Mouse (Mus musculus) adrenal gland, postnatal 25 days (tissue): ENCODE data around the gene Eif1ad. TPM values are rescaled to one million over a fixed set of nuclear protein-coding genes. Genes with fewer than 3 reads are reported as not detected.
"Not testable (repeated sequence)": the region's sequence is repeated elsewhere in the genome, so short reads cannot be mapped to it uniquely, and the experiment has no call there.

Source experiments
- DNase-seq: peaks from one replicate; pipeline ENCODE4 v3.0.0; 2021; ENCODE audit warnings: mixed read lengths
- long read RNA-seq: library from polyadenylated mRNA; stranded (forward); transcript quantifications from one replicate; pipeline ENCODE4 v2.0.0, GENCODE M21; 2021
- total RNA-seq: library from RNA; stranded (reverse); gene quantifications from 2 replicates; pipeline ENCODE4 v1.2.3, GENCODE M21; 2021

Eif1ad gene
- 25.0 and 25.1 TPM in 2 replicates for total RNA-seq
- long read RNA-seq, transcript Eif1ad-201 (6 exons, 2,556 nt) = major isoform, 26 of 34 reads
- long read RNA-seq, partial matches to known transcripts = 5 of 34 reads
- long read RNA-seq, other reads (novel, unspliced or antisense) = 3 of 34 reads

DNA sequence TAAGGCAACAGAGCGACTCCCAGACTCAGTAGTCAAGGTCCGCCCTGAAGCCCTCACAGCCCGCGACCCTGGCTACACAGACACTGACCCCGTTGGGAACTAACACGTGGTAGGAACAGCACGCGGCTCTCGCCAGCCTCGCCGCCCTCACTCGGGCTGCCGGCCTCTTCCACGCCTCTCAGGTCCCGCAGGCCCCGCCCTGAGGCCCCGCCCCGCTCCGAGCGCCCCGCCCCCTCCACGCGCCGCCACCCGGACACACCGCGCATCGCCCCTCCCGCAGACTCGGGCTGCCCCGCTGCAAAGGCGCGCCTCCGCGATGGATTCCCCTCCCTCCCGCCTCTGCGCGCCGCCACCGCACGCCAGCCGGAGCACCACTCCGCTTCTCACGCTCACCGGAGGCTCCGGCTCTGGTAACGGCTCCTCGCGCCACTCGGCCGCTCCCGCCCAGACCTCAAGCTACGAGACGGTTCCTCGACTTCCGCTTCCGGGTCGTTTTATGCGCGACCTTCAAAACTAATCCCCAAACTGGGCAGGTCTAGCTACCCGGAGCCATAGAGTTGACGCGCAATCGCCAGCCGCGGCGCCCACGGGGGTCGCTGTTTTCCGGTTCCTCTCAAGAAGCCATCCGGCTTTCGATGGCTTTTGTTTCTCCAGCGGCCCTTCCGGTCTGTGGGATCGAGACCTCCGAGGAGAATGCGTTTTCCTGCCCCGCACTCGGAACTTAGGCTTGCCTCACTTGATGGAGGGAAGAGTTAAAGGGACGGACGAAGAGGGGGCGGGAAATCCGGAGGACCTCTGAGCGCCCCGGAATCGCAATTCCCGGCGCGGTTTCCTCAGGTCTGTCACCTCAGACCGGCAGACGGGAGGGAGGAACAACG is at the start of gene Eif1ad:
Eif1ad (plus strand) TSS at position 567 of the 878 bp plus-strand sequence.
- peak; percentile 91 for DNase-seq

DNA sequence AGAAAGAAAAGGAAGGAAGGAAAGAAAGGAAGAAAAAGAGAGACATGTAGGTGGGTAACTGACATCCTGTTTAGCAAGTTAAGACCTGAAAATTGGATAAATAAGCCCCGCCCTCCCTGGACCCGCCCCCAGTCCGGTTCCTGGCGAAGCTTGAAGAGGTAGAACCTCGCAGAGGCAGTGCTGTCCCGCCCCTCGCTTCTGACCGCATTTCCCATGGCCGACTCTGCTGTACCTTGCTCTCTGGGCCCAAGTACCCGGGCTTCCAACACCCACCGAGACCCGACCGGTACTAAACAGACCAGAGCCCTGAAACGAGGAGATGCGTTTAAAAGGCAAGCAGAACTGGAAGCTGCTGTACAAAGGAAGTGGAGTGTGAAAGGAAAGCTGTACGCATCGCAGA is 42.7 kb upstream of the Eif1ad start:
- DNase-seq = no peak

GRCm38 (mm10) chr19:5327970-5328369 is 38.6 kb upstream of the Eif1ad start:
- no peak for DNase-seq

- DNase-seq = no peak
These were observed 31.8 kb upstream of the Eif1ad start for GRCm38 (mm10) chr19:5334741-5335140.

GRCm38 (mm10) chr19:5335441-5335840 is 31.1 kb upstream of the Eif1ad start, which contains the start of gene Catsper1:
Gene Catsper1, plus strand, starts transcription at chr19:5335741.
- no peak for DNase-seq

GRCm38 (mm10) chr19:5337975-5338374 is 28.6 kb upstream of the Eif1ad start:
- DNase-seq = peak; percentile 75

DNA sequence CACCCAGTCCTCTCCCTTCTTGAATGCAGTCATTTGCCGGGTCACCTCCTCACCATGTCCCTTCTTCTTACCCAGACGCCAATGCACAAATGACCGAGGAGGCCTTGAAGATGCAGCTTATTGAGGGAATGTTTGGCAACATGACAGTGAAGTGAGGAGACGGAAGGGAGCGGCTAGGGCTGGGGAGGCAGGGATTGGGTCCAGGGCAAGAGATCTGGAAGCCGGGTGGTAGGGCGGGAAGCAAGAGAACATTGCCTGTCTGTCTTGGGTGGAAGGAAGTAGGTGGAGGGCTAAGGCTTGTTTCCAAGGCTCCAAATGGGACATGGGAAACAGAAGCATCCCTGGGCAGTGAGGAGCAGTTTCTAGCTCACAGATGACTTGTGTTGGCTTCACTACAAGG is 25.2 kb upstream of the Eif1ad start:
- DNase-seq = no peak

GRCm38 (mm10) chr19:5345297-5346131 is 21.0 kb upstream of the Eif1ad start:
- DNase-seq = no peak

DNA sequence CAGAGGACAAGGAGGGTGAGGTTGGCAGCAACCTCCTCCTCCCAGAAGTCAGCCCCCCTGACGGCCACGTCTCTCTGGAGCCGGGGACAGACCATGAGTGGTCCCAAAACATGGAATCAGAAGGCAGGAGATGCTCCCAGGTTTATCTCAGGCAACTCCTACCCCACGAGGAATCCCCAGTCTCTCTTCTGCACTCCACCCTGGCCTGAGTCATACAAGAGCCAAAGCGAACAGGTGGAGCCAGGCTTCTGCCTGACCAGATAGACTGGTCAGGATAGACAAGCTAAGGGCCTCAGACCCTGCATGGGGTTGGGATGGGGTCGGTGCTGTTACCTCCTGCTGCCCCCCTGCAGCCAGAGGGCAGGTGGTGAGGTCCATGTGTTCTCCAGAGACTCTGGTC is 18.5 kb upstream of the Eif1ad start:
- no peak for DNase-seq

DNA sequence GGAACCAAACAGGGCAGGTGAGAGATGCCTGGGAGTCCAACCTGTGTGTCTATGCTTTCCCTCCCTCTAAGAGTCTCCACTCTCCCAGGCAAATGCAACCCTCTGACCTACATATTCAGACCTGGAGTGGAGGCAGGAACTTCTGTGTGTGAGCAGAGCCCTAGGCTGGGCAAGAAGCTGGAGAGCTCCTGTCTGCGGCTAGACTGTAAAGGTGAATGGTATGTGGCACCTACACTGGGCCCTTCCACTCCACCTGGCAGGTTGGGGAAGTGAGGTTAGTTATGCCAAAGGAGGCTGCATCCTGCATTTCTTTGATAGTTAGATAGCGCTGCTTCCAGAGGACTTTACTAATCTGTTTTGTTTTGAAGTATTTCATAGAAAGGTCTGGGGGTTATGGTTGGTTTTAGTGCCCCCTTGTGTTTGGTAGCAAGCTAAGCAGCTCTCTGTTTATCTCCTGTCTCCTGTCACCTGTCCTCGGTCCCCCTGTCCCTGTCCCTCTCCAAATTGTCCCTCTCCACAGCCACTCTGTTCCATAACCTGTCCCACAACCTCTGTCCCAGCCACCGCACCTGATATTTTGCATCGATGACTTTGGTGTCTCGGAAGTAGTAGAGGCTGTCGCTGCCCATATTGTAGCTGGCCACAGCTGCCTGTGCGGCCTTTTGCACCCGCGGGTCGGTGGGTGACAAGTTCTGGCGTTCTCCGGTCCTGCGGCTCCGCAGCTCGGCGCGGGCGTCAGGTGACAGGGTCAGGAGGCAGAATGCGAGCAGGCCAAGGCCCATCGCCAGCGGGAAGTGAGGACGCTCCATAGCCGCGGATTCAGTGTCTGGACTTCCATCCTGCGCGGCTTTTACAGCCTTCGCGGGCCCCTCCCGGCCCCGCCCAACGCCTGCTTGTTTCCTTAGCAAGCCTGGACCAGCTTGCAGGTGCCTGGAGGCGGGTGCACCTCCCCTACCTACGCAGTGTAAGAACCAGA is 17.7 kb upstream of the Eif1ad start:
- no peak for DNase-seq

DNA sequence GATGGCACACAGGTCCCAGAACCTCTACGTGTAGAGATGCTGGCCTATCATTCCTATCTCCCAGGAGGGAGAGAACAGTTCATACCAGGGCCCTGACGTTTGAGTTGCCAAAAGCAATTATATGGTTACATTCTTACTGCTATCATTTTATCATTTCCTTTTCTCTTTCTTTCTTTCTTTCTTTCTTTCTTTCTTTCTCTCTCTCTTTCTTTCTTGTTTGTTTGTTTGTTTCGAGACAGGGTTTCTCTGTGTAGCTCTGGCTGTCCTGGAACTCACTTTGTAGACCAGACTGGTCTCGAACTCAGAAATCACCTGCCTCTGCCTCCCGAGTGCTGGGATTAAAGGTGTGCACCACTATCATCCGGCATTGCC is 17.1 kb upstream of the Eif1ad start, which contains the start of gene Cst6:
Cst6 (minus strand) TSS at position 73 of the 372 bp plus-strand sequence.
- DNase-seq = not testable (repeated sequence)

DNA sequence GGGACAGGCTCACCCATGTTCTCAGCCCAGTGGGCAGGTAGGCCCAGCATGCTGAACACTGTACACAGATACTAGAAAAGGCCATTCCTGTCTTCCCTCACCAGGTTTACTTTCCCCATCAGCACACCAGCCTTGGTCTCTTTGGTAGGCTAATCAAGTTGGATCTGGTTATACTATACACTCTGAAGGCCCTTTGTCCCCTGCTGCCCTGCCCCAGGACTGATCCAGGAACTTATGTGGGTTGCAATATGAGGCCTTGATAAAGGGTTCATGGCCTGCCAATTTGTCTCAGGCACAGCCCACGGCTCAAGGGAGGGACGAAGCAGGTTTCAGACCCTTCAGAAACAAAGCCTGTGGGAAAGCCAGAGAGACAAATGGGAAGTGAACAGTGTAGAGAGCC is 12.9 kb upstream of the Eif1ad start:
- DNase-seq = no peak

DNA sequence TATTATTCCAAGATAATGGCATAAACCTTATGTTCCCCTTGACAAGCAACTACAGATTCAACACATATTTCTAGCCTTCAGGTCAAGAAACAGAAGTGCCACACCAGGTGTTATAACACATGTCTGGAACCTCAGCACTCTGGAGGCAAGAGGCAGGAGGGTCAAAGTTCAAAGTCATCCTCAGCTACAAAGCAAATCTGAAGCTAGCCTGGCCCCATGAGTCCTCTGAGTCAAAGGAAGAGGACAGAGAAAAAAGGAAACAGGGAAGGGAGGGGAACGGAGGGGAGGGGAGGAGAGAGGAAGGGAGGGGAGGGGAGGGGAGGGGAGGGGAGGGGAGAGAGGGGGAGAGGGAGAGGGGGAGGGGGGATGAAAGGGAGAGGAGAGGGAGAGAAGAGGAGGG is 10.5 kb upstream of the Eif1ad start:
- no peak for DNase-seq

GRCm38 (mm10) chr19:5362186-5362585 is 4.4 kb upstream of the Eif1ad start:
- no peak for DNase-seq

GRCm38 (mm10) chr19:5364124-5364523 is 2.4 kb upstream of the Eif1ad start:
- no peak for DNase-seq

DNA sequence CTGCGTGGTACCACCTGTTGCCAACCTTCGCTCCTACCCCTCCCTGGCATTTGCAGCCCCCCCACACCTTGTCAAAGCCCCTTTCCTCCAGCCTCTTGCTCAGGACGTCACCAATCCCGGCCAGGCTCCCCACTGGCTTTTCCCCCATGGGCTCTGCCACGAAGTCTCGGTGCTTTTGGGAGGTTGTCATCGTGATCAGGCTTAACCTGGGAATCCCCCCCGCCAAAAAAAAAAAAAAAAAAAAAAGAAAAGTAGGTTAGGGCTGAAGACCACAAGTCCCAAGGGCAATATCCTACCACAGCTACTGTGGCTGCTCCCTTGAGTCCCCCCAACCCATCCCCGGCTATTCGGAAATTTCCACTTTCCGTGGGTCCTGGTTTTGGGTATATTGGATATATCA is 790 bp upstream of the Eif1ad start:
- DNase-seq = no peak

DNA sequence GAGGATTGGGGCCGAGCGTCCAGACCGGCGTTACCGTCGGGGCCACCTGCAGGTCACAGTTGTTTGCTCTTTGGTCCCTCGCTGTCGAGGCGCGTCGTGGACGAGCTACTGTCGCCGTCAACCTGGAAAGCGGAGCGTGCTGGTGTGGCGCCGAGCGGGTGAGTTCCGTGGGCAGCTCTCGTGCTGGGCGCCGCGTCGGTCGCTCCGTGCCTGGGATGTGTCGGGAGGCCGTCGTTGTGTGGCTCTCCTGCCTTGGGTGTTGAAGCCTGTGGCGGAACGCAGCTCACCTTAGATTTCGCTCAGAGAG is 465 bp downstream of the Eif1ad start, which contains the start of gene Banf1:
Banf1 (minus strand) TSS at position 116 of the 307 bp plus-strand sequence.
- no peak for DNase-seq

DNA sequence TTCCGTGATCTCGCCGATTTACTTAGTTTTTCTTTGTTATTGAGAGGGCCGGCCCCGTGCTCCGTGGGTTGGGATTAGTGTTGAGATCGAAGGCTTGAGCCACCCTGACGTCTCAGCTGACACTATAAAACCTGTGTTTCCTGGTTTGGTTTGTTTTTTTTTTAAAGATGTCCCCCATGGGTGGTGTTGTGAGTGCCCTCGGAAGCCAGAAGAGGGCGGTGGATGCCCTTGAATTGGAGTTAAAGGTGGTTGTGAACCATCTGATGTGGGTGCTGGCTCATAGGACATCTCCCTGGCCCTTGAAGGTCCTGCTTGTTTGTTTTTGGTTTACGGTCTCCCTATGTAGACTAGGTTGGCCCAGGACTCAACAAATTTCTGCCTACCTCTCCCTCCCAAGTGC is 914 bp downstream of the Eif1ad start:
- DNase-seq = no peak

- no peak for DNase-seq
These were observed 4.4 kb downstream of the Eif1ad start for GRCm38 (mm10) chr19:5370932-5371331.

DNA sequence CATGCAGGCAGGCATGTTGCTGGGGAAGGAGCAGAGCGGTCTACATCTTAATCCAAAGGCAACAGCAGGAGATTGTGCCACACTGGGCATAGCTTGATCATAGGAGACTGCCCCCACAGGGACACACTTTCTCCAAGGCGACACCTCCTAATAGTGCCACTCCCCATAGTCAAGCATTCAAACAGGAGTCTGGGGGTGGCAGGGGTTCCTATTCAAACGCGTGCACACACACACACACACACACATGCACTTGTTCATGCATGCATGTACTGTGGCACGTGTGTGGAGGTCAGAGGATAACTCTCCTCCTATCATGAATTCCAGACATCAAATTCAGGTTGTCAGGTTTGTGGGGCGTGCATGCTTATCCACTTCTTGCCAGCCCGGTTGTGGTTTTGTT is 6.2 kb downstream of the Eif1ad start:
- no peak for DNase-seq

- DNase-seq = no peak
These were observed 7.6 kb downstream of the Eif1ad start for GRCm38 (mm10) chr19:5374177-5374576.

DNA sequence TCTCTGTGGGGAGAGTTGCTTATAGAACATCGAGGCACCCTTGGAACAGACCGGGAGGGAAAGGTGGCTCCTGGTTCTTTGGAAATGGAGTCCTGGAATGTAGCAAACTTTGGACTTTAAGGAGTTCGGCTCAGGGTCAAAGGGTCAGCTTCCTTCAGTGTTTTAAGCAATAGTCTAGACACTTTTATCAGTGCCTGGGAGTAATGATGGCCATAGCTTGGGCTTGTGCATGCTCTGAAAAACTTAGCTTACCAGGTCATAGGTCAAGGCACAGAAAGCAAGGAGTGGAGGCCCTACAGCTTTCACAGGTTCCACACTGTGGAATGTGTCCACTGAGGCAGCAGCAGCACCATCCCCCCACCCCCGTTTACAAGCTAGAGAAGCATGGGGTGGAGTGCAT is 8.2 kb downstream of the Eif1ad start:
- DNase-seq = no peak
